Comparison of ENCODE assay signal across 8 mouse cellular contexts in genomic region chr10:63308582-63309366, GRCm38 (mm10).
DNase-seq lines count a peak whose midpoint lies in the region; ATAC-seq and TF ChIP-seq lines count a peak whose summit lies in the region.

No protein-coding gene starts in this region.

- CTCF ChIA-PET in Patski (lab: Charles Lee): interaction anchor here (0.7 to 4.1 kb wide), 25 partner anchors 9 to 185 kb away, joined by 3 to 35 read pairs (median 4); partner anchors contain the start of gene Dnajc12

- H3K36me3 ChIP-seq in hindbrain, embryonic 15.5 days: peaks cover 48% of the 10 kb centered on the region

- no peak for DNase-seq in Patski (ENCODE audit: low read depth, low spot score)
- peak; percentile 68 for DNase-seq in cerebellum, adult 8-10 months
- DNase-seq in left cerebral cortex, adult 11 months (ENCODE audit: low spot score): peak; percentile 74
- peak; percentile 79 to 85 for DNase-seq in lung, postnatal 4 days
- peak; percentile 76 to 84 for DNase-seq in right cerebral cortex, postnatal 10 days (ENCODE audit: low spot score in 2 of 2)
- peak; percentile 82 for DNase-seq in urinary bladder, postnatal 14 days (ENCODE audit: low spot score)

- H3K9ac ChIP-seq in hindbrain, embryonic 15.5 days: no peak overlapping the region

- H3K4me1 ChIP-seq in hindbrain, embryonic 15.5 days (replicated peaks): no peaks in the 10 kb centered on the region

- no peak overlapping the region for H3K4me3 ChIP-seq in hindbrain, embryonic 15.5 days

- no peak overlapping the region for H3K27ac ChIP-seq in hindbrain, embryonic 15.5 days (replicated peaks)

- TF ChIP-seq CTCF in Patski (IDR thresholded peaks at IDR 0.05): peak; percentile 93

- no peak overlapping the region for H3K4me2 ChIP-seq in hindbrain, embryonic 15.5 days

- no peaks in the 10 kb centered on the region for H3K9me3 ChIP-seq in hindbrain, embryonic 15.5 days

- H3K27me3 ChIP-seq in Patski: no peaks in the 10 kb centered on the region
- no peaks in the 10 kb centered on the region for H3K27me3 ChIP-seq in hindbrain, embryonic 15.5 days

- 44% methylated on average over 10 of the region's 10 CpGs for WGBS in hindbrain, embryonic 15.5 days

- POLR2A ChIA-PET in Patski (lab: Charles Lee): interaction anchor here (0.6 kb wide), 1 partner anchor 22 kb away, joined by 7 read pairs; no protein-coding TSS in a partner anchor

- peak; percentile 80 for ATAC-seq in Patski
- peak; percentile 90 for ATAC-seq in frontal cortex, adult (ENCODE audit: low TSS enrichment)
- peak; percentile 56; the same call in 1 of the 2 replicates for ATAC-seq in hindbrain, embryonic 15.5 days (ENCODE audit: low FRiP score, low read depth)

- in situ Hi-C loops in Patski (cut with MboI; ENCODE audit: low pct_unique_long_range_greater_than_20kb): no loop called here
